Mouse (Mus musculus) kidney, postnatal 14 days (tissue): ENCODE data around the gene Psg16.
"Not testable (repeated sequence)": the region's sequence is repeated elsewhere in the genome, so short reads cannot be mapped to it uniquely, and the experiment has no call there.

Experiments
- DNase-seq: peaks from one replicate; pipeline ENCODE4 v3.0.0; 2022; ENCODE audit warnings: mixed read lengths

The Psg16 gene

DNA sequence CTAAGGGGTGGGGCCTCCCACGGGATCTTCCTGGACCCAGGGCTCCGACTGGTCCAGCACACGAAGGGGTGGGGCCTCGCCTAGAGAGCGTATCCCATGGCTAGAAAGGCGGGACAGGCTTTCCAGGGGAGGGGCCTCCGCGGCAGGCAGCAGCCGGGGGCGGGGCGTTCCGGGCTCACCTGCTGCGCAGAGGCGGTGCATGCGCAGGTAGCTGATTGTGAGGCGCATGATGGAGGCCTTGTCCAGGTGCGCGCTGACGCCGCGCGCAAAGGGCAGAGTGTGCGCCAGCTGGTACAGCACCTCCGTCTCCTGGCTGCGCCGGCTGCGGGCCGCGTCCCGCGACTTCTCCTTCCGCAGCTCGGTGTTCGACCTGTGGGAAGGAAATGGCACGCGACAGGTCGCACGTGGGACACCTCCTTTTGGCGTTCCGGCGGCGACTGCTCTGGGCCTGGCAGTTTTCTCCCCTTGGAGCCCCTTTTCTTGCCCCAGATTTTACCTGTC, 17.7 kb upstream of the Psg16 start:
- peak; percentile 97 for DNase-seq

DNA sequence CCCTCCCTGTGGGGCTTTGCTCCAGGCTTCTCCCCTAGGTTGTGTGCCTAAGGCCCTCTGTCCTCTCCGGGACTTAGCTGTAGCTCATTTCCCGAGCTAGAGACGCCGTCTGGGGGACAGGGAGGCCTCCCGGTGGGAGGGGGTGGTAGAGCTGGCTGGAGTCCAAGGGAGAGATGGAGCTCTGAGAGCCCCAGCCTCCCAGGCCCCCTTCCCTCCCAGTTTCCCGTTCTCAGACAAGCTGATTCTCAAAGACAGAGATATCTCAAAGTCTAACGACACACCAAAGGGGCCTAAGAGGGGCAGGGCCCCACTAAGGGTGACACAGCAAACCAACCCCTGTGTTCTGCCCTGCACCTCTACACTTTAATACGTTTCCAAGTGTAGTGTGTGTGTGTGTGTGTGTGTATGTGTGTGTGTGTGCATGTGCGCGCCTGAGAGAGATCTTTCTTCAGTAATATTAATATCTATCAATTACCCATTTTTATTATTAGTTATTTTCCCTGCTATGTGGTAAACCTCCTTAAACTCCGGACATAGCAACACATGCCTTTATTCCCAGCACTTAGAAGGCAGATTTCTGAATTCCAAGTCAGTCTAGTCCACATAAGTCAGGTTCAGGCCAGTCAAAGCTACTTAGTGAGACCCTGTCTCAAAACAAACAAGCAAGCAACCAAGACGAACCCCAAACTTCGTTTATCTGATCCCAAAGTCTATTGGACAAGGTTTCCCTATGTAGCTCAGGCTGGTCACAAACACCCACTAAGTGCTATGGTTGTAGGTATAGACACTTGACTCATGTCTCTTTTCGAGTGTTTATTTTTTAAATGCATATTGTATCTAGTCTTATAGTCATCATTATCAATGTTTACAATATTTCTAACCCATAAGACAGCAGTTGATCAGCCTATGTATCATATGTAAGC, 17.0 kb upstream of the Psg16 start:
- peak; percentile 68 for DNase-seq

DNA sequence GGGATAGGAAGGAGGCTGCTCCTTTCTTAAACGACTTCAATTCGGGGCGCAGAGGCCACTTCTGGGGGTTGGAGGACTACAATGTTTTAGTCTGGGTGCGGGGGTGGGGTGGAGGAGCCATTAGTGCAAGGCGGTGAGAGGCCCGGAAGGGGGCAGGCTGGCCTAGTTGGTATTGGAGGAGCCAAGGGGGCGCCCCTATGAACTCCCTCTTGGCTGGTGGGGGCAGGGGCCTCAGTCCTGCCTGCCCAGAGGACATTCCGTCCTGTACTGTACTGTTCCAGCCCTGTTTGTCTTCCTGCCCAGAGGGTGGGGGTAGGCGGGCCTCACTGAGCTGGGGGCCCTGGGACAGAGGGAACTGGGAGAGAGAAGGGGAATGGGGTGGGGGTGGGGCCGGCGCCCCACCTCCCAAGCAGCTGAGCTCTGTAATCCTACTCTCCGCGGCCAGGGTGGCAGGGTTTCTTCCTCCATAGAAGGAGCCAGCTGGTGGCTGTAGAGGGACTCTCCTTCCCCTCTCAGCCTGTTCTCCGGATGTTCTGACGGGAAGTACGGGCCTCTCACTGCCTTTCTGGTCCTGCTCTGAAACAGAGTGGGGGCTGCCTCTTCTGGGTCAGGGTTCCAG, 15.7 kb upstream of the Psg16 start:
- DNase-seq = peak; percentile 95

DNA sequence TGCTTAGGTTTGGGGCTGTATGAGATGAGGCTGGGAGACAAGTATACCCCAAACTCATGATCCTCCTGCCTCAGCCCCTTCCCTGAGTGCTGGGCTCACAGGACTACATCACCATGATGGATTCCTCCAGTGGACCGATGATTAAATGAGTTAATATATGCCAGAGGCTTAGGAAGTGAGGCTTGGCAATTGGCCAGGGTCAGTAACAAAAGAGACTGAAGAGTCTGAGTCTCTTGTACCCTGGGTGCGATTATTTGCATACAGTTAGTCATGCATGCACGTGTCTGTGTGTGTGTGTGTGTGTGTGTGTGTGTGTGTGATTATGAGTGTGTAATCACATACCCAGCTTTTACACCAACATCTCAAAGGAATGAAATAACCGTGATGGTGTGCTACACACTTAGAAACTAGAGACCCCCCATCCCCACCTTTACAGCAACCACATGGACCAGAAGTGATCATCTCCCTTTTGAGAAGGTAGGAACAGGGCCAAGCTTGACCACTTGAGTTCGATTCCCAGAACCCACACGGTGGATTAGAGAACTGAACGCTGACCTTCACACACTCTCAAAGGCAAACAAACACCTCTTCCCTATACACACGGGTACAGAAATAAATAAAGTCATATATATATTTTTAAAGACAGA, 14.9 kb upstream of the Psg16 start:
- DNase-seq = peak; percentile 89

DNA sequence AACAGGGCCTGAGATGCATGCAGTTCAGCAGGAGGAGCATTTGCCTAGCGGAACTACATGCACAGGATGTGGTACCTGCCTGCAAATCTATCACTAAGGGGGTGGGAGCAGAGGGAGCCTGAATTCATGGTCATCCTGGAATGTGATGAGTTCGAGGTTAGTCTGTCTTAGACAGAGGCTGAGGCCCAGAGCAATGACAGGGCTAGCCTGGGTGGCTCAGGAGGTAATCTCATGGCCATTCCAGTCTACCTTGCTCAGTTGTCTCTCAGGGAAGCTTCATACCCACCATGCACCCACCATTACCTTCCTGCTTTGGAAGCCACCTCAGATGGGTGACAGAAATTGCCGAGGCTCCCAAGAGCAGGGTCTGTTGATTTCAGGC, 14.4 kb upstream of the Psg16 start:
- no peak for DNase-seq

DNA sequence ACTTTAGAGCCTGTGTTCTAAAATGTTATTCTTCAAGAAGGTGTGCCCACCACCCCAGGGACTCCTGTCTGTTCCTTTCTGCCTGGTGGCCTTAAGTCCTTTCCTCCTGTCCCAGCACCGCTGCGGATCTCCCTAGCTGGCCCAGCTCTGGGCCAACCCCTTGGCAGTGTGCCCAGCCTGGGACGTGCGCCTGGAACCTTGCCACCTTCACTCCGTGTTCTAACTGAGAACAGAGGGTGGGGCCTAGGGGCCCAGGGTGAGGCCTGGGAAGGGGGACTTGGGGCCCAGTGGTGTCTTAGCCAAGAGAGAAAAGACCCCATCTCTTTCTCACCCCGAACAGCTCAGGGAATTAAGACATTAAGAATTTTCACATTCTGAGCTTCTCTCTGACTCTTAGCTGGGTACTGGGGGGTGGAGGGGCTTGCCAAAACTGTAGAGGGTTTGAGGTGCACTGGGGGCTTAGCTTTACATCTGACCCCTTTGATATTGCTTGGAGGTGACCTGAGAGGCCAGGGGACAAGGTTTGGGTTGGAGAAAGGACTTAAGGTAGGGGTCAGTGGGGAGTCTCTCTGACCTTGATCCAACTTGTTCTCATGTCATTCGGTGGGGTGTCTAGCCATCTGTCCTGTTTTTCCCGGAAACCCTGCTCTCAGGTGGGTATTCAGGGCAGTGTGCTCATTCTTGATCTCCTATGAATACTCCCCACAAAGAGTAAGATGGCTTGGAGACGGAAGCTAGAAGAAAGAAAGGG, 13.6 kb upstream of the Psg16 start:
- DNase-seq = peak; percentile 98

DNA sequence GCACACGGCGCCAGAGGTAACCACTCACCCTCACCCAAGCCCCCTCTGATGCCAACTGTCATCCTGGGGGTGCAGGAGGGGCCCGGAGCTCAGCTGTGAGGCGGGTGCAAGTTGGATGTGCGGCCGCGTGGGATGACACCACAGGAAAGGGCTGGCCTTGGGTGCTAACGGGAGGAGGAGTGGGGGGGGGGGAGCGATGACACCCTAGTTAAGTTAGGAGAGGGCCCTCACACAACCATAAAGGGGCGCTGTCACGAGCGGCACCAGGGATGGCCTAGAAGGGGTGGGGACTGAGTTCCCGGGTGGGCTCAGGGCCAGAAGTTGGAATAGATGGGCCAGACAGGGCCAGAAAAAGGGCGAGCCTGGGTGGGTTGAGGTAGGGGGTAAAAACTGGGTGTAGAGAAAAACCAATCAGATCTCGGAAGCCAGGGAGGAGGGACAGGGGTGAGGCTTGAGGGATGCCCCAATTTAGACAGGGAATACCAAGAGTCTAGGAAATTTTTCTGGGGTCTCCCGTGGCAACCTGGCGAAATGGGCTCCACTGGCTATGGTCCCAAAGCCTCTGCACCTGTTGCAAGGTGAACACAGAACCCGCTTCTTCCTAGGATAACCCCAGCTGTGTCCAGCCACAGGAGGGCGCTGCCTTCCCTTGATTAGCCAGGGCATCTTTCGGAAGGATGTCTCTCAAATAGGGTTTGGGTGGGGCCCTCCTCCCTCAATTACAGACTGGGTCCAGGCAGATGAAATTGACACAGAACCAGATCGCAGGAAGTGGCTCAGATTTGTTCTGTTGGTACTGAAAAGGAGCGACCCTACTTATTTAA, 12.8 kb upstream of the Psg16 start:
- peak; percentile 44 for DNase-seq

DNA sequence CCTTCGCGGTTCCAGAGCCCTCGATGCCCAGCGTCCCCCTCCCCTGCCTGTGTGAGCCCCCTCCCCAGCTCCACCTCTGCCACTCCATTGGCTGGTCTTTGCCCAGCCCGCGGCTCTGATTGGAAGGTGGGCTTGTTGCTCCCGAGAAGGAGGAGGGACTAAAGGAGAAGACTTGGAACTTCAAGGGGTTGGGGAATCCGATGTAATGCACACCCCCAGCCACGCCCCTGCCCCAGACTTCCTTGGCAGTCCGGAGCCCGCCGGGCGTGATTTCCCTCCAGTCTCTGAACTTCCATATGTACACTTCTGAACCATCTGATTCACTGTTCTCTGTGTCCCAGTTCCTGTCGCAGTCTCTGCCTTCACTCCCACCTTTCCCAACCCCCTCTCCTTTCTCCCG, 11.5 kb upstream of the Psg16 start, which contains the start of gene Hif3a:
Gene Hif3a, minus strand, starts transcription at position 39 of the 400 bp plus-strand sequence.
- DNase-seq = peak; percentile 86

DNA sequence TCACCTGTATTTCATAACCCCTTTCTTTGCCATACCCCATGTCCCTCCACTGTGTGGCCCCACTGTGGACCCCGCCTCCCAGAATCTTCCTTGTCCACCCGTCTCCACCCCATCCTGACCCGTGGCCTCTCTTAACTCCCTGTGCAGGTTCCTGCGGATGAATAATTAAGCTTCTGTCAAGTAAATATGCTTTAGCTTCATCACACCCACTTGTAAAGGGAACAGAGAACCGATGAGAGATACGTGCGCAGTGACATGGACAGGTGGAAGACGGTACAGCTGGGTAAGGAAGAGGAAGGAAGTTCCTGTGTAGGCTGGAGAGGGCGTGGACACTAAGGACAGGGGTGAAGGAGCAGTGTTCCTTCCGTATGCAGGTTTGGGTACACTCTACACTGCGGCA, 11.0 kb upstream of the Psg16 start:
- peak; percentile 70 for DNase-seq

DNA sequence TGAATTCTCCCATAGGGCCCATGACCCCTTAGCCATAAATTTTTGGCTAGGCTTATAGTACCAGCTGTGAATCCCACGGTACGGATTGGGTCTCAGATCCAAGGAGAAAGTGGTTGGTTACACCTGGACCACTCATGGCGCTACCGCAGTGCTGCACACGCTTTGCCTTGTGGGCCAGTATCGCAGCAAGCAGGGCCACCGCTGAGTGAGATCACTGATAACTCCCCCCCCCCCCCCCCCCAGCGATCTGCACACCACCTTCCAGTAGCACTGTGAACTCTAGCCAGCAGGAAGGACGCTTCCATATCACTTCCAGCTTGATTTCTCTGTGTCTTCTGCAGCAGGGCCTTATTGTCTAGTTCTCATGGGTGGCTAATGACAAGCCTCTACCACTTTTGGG, 8.2 kb upstream of the Psg16 start:
- no peak for DNase-seq

DNA sequence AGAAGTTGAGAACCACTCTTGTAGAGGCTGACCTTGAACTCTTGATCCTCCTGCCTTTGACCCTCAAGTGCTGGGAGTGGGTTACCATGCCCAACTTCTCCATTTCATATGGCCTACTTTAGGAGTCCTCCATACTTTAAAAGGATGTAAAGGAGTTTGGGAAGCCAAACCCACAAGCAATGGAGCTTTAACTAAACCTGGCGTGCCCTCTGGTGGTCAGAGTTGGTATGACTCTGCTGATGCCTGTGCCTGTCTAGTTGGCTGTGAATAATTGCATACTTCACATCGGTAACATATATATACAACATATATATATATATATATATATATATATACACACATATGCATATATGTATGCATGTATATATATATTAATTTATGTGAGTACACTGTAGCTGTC, 7.4 kb upstream of the Psg16 start:
- peak; percentile 86 for DNase-seq

DNA sequence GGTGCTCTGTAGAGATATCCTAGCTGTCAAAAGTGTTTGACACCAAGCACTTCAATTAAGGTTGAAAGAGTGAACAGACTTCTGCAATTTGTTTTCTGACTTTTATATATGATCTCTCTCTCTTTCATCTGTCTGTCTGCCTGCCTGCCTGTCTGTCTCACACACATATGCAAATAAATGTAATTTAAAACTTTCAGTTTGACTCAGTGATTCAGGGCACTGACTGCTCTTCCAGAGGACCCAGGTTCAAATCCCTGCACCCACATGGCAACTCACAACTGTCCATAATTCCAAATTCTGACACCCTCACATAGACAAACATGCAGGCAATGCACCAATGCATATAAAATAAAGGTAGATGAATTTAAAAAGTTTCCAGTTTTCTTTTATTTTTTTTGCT, 6.8 kb upstream of the Psg16 start:
- no peak for DNase-seq

DNA sequence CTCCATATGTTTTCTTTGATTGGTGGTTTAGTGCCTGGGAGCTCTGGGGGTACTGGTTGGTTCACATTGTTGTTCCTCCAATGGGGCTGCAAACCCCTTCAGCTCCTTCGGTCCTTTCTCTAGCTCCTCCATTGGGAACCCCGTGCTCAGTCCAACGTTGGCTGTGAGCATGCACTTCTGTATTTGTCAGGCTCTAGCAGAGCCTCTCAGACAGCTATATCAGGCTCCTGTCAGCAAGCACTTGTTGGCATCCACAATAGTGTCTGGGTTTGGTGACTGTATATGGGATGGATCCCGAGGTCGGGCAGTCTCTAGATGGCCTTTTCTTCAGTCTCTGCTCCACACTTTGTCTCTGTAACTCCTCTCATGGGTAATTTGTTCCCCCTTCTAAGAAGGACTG, 6.2 kb upstream of the Psg16 start:
- not testable (repeated sequence) for DNase-seq

DNA sequence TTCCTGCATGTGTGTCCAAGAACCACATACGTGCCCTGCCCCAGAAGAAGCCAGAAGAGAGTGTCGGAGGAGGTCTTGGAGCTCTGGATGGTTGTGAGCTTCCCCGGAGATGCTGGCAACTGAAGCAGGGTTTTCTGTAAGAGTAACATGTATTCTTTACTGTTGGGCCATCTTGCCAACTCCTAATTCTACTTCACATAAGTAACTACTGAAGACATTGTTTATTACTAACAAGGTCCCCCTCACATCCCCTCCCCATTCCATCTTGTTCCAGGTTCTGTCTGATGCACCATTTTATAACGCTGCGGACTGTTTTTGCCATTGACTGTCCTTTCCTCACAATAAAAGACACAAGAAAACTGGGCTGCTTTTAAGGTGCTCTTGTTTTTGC, 332 bp upstream of the Psg16 start:
- DNase-seq = no peak

DNA sequence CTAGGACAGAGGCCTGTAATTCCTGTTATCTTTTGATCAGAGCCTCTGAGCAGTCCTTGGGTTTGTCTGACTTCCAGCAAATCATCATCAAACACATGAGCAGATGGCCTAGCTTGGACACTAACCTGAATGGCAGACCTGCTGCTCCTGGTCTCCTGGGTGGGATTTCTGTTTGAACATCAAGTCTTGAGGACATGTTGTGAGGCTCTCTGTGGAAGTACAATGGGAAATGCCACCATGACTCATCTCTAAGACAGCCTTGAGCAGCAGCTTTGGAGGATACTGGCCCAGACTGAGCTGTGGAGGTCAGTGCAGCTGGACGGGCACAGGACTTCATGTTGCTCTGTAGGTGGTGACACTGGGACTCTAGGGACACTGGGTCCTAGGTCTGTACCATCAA, 2.7 kb downstream of the Psg16 start:
- DNase-seq = no peak

DNA sequence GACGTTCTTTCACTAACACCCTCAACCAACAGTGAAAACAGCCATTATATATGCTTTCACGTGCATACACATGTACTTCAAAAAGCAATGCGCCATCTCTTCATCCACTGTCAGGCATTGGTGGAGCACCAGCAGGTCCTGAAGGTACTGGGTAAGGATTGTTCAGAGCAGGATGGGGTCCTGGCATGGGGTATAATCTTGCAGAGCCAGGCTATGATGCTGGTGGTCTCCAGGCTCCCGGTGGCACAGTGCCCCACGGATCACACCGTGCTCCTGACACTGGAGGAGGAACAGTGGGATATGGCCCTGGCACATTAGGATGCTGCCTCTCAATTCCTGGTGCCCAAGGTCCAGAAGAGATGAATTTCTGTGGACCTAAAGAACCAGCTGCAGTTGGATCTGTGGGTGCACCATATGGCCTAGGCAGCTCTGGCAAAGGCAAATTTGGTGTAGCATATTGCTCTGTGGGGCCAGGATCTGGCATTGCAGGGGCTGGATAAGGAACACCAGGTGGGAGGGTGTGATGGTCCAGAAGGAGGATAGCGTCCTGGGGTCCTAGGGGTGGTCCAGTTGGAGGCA, 4.3 kb downstream of the Psg16 start:
- DNase-seq = no peak

DNA sequence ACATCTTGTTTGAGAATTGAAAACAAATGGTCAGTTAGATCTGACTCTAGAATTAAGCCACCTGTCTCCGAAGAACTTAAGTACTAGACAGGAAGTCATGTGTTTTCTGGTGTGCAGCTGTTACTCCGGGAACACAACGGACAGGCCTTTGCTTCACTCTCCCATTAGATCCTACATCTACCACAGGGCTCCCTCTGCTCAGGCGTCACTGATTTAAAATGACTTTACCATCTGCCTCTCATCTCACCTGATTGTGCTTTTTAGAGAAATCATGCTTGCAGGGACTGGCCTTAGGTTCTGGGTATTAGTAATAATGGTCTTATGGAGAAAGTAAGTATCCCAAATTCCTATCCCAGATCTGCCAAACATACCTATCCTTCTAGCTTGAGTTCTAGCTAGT, 8.9 kb downstream of the Psg16 start:
- DNase-seq = no peak

DNA sequence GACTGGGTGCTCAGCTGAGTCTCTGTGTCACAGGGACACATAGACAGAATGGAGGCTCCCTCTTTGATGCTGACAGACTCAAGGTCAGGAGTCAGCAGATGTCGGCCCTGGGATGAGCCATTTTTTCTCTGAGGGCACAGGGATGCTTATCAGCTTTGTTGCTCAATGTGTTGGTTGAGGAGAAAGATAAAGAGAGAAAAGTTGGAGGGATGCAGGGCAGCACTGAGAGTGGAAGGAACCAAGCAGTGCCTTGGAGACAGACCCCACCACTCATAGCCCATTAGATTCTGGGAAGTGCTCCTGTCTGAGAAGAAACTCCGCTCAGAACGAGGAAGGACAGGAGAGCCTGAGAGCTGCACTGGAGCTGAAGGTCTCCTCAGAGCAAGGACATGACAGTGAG, 13.9 kb downstream of the Psg16 start:
- no peak for DNase-seq

DNA sequence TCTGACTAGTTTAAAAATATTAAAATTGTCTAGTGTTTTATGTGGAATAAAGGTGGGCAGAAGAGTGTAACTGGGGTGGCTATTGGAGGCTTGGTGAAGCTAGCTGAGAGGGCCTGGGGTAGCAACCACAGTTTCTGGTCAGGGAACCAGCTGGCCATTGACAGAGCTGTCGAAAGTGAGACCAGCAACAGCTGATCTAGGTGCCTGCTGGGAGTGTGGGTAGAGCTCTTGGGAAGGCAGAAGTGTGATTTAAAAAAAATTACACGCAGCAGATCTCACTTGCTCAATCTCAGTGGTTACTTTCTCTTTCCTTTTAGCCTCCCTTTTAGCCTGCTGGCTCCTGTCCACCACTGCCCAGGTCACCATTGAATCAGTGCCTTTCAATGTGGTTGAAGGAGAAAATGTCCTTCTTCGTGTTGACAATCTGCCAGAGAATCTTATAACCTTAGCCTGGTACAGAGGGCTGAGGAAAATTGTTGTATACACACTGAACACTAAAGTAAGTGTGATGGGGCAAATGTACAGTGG, 16.3 kb downstream of the Psg16 start:
- no peak for DNase-seq

DNA sequence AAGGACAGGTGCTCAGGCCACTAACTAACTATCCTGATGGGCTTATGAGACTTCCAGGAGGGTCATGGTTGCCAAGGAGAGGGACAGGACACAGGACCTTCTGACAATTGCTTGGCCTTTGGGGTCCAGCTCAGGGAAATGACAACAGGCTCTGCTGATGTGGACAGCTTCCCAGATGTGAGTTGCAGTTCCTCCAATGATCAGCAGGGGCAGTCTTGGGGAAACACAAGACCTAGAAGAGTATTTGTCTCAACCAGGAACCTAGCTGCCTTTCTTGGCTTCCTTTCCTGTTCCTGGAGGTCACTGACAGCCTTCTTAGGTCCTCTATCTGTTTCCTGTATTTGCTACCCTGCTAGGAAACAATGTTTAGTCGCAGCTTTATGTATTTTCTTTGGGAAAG, 17.4 kb downstream of the Psg16 start:
- no peak for DNase-seq

DNA sequence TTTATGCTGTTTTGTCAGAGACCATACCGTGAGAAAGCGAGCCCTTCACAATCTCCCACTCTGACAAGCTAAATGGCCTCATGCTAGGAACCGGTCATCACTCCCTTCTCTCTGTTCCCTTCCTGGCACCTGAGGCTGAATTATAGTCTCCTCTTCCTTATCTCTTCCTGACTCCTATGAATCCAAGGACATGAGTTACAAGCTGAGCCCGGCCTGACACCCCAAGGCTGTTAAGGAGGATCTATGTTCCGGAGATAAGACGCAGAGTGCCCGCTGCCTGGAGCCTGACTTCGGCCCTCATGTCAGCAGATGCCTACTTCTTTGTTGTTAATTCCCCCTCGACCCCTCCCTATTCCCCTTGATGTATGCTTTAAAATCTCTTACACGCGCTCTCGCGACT, 27.8 kb downstream of the Psg16 start:
- DNase-seq = not testable (repeated sequence)
